Mouse (Mus musculus) monocyte, adult 5-6 weeks (primary cell): ENCODE measurements around the gene Lrrc25. TPM values are rescaled to one million over a fixed set of nuclear protein-coding genes. Genes with fewer than 3 reads are reported as not detected.
A peak's percentile ranks its signal among the peaks of the same experiment; 100 is the strongest.

Source experiments
- ATAC-seq: fragments of 153-309, 156-312 bp; replicated peaks from 2 replicates; pipeline ENCODE4 v1.8.0; 2017; ENCODE audit warnings: mild to moderate bottlenecking; ENCODE audit not compliant: low TSS enrichment, insufficient number of reproducible peaks, severe bottlenecking, poor library complexity, low FRiP score
- total RNA-seq: library from RNA; stranded (forward); fragments of 200-1000, 200-491, 200-594 nt; gene quantifications from 3 replicates; pipeline ENCODE4 v1.2.3, GENCODE M21; 2017

The Lrrc25 gene
- total RNA-seq, 1 experiment from 2014 or later = 42.6 TPM

- ATAC-seq = peak; percentile 59
Measured at GRCm38 (mm10) chr8:70659604-70660272, 43.8 kb downstream of the Lrrc25 start.

- ATAC-seq = 0 out of 2 replicates have a peak, but pooled peaks have one; percentile 2
Measured at GRCm38 (mm10) chr8:70660273-70660725, 44.3 kb downstream of the Lrrc25 start, which contains the start of gene Pgpep1. Gene Pgpep1, minus strand, starts transcription at chr8:70660388.

GRCm38 (mm10) chr8:70663691-70664090 is 47.7 kb downstream of the Lrrc25 start:
- ATAC-seq = no peak

- ATAC-seq = no peak
Measured at GRCm38 (mm10) chr8:70664631-70665030, 48.7 kb downstream of the Lrrc25 start.

GRCm38 (mm10) chr8:70665599-70665998 is 49.6 kb downstream of the Lrrc25 start:
- no peak for ATAC-seq

GRCm38 (mm10) chr8:70667071-70667470 is 51.1 kb downstream of the Lrrc25 start:
- no peak for ATAC-seq

Other genes starting within 250 kb of the Lrrc25 start
- 0.11 to 4.1 TPM (median 0.19 TPM) in 3 replicates for gene Comp, start 242.6 kb upstream of the Lrrc25 start, total RNA-seq
- 1.8 to 7.0 TPM (median 6.5 TPM) in 3 replicates for gene Crtc1, start 176.6 kb upstream of the Lrrc25 start, total RNA-seq
- gene Klhl26, start 139.2 kb upstream of the Lrrc25 start, total RNA-seq = 3.3 to 8.3 TPM (median 3.4 TPM) in 3 replicates
- gene Tmem59l, start 128.8 kb upstream of the Lrrc25 start, total RNA-seq = not detected in 3 replicates
- not detected in 3 replicates for gene Crlf1, start 123.0 kb upstream of the Lrrc25 start, total RNA-seq
- 16.6 to 32.7 TPM (median 26.1 TPM) in 3 replicates for gene Rex1bd, start 109.4 kb upstream of the Lrrc25 start, total RNA-seq
- 1,178 to 1,886 TPM (median 1,315 TPM) in 3 replicates for gene Uba52, start 105.4 kb upstream of the Lrrc25 start, total RNA-seq
- 147 to 174 TPM (median 173 TPM) in 3 replicates for gene Fkbp8, start 88.4 kb upstream of the Lrrc25 start, total RNA-seq
- 63.0 to 84.2 TPM (median 67.0 TPM) in 3 replicates for gene Kxd1, start 88.2 kb upstream of the Lrrc25 start, total RNA-seq
- 13.9 to 16.9 TPM (median 15.1 TPM) in 3 replicates for gene Ell, start 76.7 kb upstream of the Lrrc25 start, total RNA-seq
- gene Isyna1, start 21.8 kb upstream of the Lrrc25 start, total RNA-seq = 9.3 to 16.3 TPM (median 15.3 TPM) in 3 replicates
- gene Ssbp4, start 7.3 kb upstream of the Lrrc25 start, total RNA-seq = 83.1 to 151 TPM (median 94.1 TPM) in 3 replicates
- 0.19 to 3.8 TPM in 2 of 3 replicates, not detected in the other for gene Gdf15, start 16.3 kb downstream of the Lrrc25 start, total RNA-seq
- 2.3 to 4.9 TPM (median 3.3 TPM) in 3 replicates for gene Pgpep1, start 44.2 kb downstream of the Lrrc25 start, total RNA-seq
- gene Lsm4, start 57.1 kb downstream of the Lrrc25 start, total RNA-seq = 69.1 to 93.3 TPM (median 80.9 TPM) in 3 replicates
- gene Jund, start 82.8 kb downstream of the Lrrc25 start, total RNA-seq = 131 to 182 TPM (median 168 TPM) in 3 replicates
- gene Iqcn, start 87.3 kb downstream of the Lrrc25 start, total RNA-seq = 0.67 to 0.78 TPM in 2 of 3 replicates, not detected in the other
- not detected in 3 replicates for gene Gm3336, start 102.4 kb downstream of the Lrrc25 start, total RNA-seq
- gene Pde4c, start 107.6 kb downstream of the Lrrc25 start, total RNA-seq = 0.10 to 0.19 TPM in 2 of 3 replicates, not detected in the other
- gene Rab3a, start 138.5 kb downstream of the Lrrc25 start, total RNA-seq = 0.85 to 5.4 TPM (median 2.5 TPM) in 3 replicates
- 2.0 to 11.3 TPM (median 4.8 TPM) in 3 replicates for gene Mpv17l2, start 144.8 kb downstream of the Lrrc25 start, total RNA-seq
- gene Pik3r2, start 160.6 kb downstream of the Lrrc25 start, total RNA-seq = 5.5 to 12.7 TPM (median 10.3 TPM) in 3 replicates
- gene Mast3, start 188.9 kb downstream of the Lrrc25 start, total RNA-seq = 9.6 to 28.2 TPM (median 11.6 TPM) in 3 replicates
- gene Il12rb1, start 192.3 kb downstream of the Lrrc25 start, total RNA-seq = 2.7 to 11.0 TPM (median 7.9 TPM) in 3 replicates
- 24.6 to 27.9 TPM (median 26.7 TPM) in 3 replicates for gene Arrdc2, start 223.6 kb downstream of the Lrrc25 start, total RNA-seq
- gene Kcnn1, start 247.1 kb downstream of the Lrrc25 start, total RNA-seq = not detected in 3 replicates